Mouse (Mus musculus): Measurements from ENCODE around the gene Gm42791.

The Gm42791 gene

DNA sequence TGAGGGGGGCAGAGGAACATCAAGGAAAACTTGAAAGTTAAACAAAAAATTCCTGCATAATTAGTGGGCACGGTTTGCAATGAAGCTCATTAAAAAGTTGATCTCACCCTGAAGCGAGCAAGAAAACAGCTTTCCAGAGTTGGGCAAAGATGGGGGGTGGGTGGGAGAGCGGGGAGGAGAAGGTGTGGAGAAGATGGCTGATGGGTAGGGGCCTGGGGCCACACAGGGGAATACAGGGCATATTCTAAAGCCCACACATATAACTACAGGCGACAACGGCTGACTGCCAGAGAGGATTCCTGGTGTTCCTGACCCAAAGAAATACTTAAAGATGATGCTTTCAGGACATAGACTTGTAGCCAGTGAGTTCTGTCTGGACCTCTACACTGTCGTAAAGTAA lies 131.5 kb downstream of the Gm42791 start:
- DNase-seq: no peak

DNA sequence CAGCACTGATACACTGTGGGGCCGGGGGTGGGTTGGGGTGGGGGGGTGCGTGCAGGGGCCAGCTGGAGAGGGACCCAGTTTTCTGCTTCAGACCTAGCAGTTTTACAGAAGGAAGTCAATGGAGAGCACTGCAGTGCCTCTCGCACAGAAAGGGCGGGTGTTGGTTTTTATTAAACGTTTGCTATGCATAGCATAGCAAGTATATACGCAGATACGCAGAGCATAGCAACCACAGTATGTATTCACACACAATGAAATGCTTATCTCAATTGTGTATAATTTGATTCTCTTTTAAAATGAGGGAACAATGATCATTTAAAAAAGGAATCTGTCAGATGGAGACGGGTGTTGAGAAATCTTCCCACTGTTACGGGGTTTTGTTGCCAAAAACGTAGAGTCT lies 132.1 kb downstream of the Gm42791 start:
- no peak for DNase-seq

DNA sequence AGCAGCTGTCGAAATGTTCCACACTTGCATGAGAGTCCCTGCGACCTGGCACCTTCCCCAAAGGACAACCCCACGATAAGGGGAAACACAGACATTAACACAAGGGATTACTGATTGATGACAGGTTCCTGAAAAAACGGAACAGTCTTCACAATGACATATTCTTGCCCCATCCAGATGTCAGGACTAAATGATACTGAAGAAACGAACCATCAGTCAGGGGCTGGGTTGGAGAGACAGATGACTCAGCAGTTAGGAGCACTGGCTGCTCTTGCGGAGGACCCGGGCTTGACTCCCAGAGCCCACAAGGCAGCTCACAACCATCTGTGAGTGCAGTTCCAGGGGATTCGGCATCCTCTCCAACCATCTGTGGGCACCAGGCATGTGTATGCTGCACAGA lies 132.8 kb downstream of the Gm42791 start:
- no peak for DNase-seq

DNA sequence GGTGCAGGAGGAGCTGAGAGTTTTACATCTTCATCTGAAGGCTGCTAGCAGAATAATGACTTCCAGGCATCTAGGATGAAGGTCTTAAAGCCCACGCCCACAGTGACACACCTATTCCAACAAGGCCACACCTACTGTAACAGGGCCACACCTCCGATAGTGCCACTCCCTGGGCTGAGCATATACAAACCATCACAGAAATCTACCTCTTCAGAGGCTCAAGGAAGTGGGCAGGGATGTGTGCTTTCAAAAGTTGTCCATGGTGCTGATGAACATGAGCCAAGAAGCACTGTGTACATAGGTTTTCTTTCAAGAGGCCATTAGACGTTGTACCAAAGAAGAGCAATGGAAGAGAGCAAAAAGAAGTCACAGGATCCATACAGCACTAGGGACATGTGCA lies 137.4 kb downstream of the Gm42791 start:
- no peak for DNase-seq

DNA sequence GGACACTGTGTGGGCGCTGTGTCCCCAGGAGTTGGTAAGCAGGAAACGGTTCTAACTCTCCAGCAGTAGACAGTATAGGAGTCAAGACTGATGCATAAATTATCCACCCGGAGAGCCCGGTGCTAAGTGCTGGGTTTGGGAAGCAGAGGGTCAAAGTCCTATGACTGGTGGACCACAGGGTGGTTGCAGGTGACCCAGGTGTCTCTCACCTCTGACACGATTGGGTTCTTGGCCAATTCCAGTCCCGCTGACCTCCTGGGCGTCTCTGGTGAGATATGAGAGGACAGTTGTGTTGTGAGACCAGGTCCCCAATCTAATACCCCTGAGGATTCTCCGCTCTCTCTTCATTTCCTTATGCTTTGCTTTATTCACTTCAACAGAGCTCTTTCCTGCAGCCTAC lies 139.9 kb downstream of the Gm42791 start:
- no peak for DNase-seq

DNA sequence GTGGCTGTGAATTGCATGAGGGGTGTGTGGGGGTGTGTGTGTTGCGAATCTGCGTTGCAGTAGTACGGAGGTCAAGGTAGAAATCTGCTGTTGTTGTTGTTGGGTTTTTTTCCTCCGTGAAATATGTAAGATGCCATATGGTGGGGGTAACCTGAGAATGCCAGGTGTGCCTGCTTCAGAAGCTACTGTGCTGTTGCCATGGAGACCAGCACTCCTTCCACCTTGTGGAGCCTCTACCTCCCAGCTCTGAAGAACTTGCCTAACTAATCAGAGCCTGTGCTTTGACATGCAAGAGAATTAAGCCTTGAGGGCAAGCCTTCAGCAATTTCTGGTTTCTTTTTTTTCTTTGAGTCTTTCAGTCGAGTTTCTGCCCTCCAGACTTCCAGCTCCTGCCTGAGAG lies 140.8 kb downstream of the Gm42791 start:
- no peak for DNase-seq

- no peak for DNase-seq
Measured at GRCm38 (mm10) chr5:148849516-148849915, 145.4 kb downstream of the Gm42791 start.

DNA sequence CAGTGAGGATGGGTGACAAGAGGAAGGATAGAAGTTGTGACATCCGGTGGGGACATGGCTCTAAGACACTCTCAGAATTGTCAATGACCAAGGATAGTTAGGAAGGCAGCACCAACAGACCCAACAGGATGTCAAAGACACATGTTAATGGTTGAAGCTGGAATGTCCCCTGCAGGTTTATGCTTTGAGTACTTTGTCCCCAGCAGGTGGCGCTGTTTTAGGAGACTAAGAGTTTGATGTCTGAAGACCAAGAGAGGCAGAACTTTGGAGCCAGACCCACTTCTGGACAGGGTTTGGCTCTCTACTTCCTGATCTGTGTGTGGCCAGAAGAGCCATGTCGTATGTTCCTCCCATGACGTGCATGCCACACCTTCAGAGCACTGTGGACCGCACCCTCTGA lies 147.9 kb downstream of the Gm42791 start:
- DNase-seq: no peak

Measured in heart, adult 11 months (tissue).